Mouse (Mus musculus) mouse embryonic stem cell (cell line): ENCODE measurements around the gene Tcl1b5.
"Not testable (repeated sequence)": the region's sequence is repeated elsewhere in the genome, so short reads cannot be mapped to it uniquely, and the experiment has no call there.

ENCODE experiments used
- in situ Hi-C, 2 experiments: fragments of 300-500 bp; cut with MboI; formaldehyde crosslinking; loops; 1 replicate in 1 of 2; 3 replicates in 1 of 2; pipeline ENCODE4 v1.14.3; 2019 to 2020; ENCODE audit warnings: low sequenced_read_pairs in 2 of 2, low pct_unique_long_range_greater_than_20kb in 1 of 2, mixed read lengths in 1 of 2; ENCODE audit not compliant: unreplicated experiment in 1 of 2

The Tcl1b5 gene

GRCm38 (mm10) chr12:105199684-105200497 is 23.7 kb downstream of the Tcl1b5 start:
- in situ Hi-C loops, result not testable (repeated sequence)

- in situ Hi-C loops, result not testable (repeated sequence)
Observed at GRCm38 (mm10) chr12:105201657-105202056, 25.5 kb downstream of the Tcl1b5 start, which contains the start of gene Tcl1b4. Gene Tcl1b4, plus strand, starts transcription at chr12:105201957.

- in situ Hi-C loops, result no loop called here
Observed at GRCm38 (mm10) chr12:105207071-105207470, 30.9 kb downstream of the Tcl1b5 start.

GRCm38 (mm10) chr12:105208441-105208840 is 32.3 kb downstream of the Tcl1b5 start:
- in situ Hi-C loops, result no loop called here

GRCm38 (mm10) chr12:105209231-105209630 is 33.1 kb downstream of the Tcl1b5 start:
- in situ Hi-C loops, result no loop called here

GRCm38 (mm10) chr12:105217101-105217760 is 41.1 kb downstream of the Tcl1b5 start:
- in situ Hi-C loops, result no loop called here

GRCm38 (mm10) chr12:105222601-105223319 is 46.6 kb downstream of the Tcl1b5 start, which contains the start of gene Tcl1:
Gene Tcl1, minus strand, starts transcription at chr12:105222793.
- in situ Hi-C loops, result no loop called here

GRCm38 (mm10) chr12:105224621-105225320 is 48.6 kb downstream of the Tcl1b5 start:
- in situ Hi-C loops, result no loop called here
